Mouse (Mus musculus) brain, embryonic 14.5 days (tissue): ENCODE results near the gene Adgrl2.

Experiments used
- CTCF ChIP-seq: fragments of 200-500 bp; IDR thresholded peaks from 2 replicates; pipeline ENCODE4 v1.5.1; 2012; ENCODE audit warnings: inconsistent platforms, mild to moderate bottlenecking, moderate library complexity, borderline replicate concordance; ENCODE audit not compliant: insufficient read depth, insufficient read length; ENCODE audit errors: extremely low read depth
- POLR2A ChIP-seq: fragments of 200-500 bp; IDR thresholded peaks from 2 replicates; pipeline ENCODE4 v1.6.1; 2012; ENCODE audit warnings: mild to moderate bottlenecking, inconsistent platforms, borderline replicate concordance; ENCODE audit not compliant: poor library complexity, insufficient read depth, insufficient read length, severe bottlenecking; ENCODE audit errors: extremely low read depth

GRCm38 (mm10) chr3:148977838-148978237, 12.5 kb downstream of the Adgrl2 start:
- TF ChIP-seq CTCF: no peak
- TF ChIP-seq POLR2A: no peak
